Mouse (Mus musculus) left cerebral cortex, adult 9 months (tissue): ENCODE data around the gene Lurap1l.
"Not testable (repeated sequence)": the region's sequence is repeated elsewhere in the genome, so short reads cannot be mapped to it uniquely, and the experiment has no call there.

Source experiments
- DNase-seq, 2 experiments: peaks; one replicate each; pipeline ENCODE4 v3.0.0; 2022; ENCODE audit warnings: low spot score in 2 of 2

Lurap1l gene

GRCm38 (mm10) chr4:80917128-80917527 is 6.7 kb downstream of the Lurap1l start:
- DNase-seq, result not testable (repeated sequence)

- no peak for DNase-seq
These were observed 7.4 kb downstream of the Lurap1l start for GRCm38 (mm10) chr4:80917812-80918211.

GRCm38 (mm10) chr4:80918526-80919129 is 8.2 kb downstream of the Lurap1l start:
- DNase-seq, result no peak

GRCm38 (mm10) chr4:80919217-80919867 is 8.9 kb downstream of the Lurap1l start:
- DNase-seq, result no peak

GRCm38 (mm10) chr4:80921646-80922489 is 11.4 kb downstream of the Lurap1l start:
- no peak for DNase-seq

- no peak for DNase-seq
These were observed 12.2 kb downstream of the Lurap1l start for GRCm38 (mm10) chr4:80922654-80923053.

- no peak for DNase-seq
These were observed 14.4 kb downstream of the Lurap1l start for GRCm38 (mm10) chr4:80924815-80925214.

DNA sequence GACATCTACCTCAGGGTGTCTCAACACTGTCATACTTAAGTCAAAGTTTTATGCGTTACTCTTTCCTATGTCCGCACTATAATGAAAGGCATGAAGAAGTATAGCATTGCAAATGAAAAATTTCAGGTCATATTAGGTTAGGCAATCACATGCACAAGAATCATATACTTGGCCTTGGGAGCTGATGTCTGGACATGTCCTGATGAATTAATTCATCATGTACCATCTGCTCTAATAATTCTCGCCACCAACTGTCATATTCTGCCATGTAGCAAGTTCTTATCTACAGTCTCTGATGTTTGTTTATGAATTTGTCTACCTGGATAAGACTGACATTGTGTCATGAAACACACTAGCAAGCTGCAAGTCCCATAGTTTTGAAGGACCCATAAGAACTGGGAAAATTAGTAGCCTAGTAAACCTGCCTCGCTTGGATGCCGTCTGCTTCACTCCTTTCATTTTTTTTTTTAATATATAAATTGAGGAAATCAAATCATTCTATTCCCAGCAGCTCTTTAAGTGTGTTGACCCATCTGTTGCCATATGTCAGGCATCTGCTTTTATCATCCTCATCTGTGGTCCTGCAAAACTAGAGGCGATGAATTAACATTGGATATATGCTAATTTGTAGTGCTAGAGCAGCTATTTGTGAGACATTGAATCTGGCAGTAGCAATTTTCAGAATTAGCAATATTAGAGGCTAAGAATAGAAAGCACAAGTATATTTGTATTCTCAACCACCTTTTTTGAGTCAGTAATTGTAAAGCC is 15.5 kb downstream of the Lurap1l start:
- DNase-seq, result no peak

GRCm38 (mm10) chr4:80934749-80935148 is 24.3 kb downstream of the Lurap1l start:
- DNase-seq, result no peak

GRCm38 (mm10) chr4:80939115-80939514 is 28.7 kb downstream of the Lurap1l start:
- no peak for DNase-seq

- no peak for DNase-seq
These were observed 30.5 kb downstream of the Lurap1l start for GRCm38 (mm10) chr4:80940946-80941345.

DNA sequence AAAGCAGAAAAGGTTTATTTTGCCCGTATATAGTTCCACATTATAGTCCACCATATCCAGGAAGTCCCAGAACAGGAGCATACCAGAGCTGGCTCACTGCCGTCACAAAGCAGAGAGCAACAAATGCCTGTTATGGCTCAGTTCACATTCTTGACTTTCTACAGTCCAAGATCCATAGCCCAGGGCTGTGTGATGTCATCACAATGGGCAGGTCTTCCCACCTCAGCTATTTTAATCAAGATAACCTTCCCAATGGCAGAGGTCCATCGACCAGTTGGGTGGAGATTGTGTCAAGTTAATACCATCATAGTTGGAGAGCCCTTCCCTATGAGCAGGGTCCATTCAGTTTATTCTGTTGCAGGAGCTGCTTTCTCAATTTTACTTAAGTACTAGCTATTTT is 31.5 kb downstream of the Lurap1l start:
- no peak for DNase-seq

DNA sequence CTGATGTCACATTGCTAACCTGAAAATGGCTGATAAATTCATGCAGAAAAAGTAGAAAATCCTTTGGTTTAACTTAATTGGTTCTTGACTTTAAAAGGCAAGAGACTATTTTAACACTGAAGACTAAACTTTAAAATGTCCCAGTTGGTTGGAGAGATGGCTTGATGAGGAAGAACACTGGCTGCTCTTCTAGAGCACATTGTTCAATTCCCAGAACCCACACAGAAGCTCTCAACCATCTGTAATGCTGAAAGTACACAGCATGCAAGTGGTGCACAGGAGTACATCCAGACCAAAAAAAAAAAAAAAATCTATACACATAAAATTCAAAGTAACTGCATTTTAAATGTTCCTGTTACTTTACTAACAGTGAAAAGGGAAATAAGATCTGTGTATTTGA is 34.2 kb downstream of the Lurap1l start:
- no peak for DNase-seq

- DNase-seq, result no peak
These were observed 38.7 kb downstream of the Lurap1l start for GRCm38 (mm10) chr4:80949110-80949509.

- DNase-seq, result no peak
These were observed 39.3 kb downstream of the Lurap1l start for GRCm38 (mm10) chr4:80949720-80950119.

- no peak for DNase-seq
These were observed 39.9 kb downstream of the Lurap1l start for GRCm38 (mm10) chr4:80950280-80950781.

- no peak for DNase-seq
These were observed 42.2 kb downstream of the Lurap1l start for GRCm38 (mm10) chr4:80952653-80953052.

DNA sequence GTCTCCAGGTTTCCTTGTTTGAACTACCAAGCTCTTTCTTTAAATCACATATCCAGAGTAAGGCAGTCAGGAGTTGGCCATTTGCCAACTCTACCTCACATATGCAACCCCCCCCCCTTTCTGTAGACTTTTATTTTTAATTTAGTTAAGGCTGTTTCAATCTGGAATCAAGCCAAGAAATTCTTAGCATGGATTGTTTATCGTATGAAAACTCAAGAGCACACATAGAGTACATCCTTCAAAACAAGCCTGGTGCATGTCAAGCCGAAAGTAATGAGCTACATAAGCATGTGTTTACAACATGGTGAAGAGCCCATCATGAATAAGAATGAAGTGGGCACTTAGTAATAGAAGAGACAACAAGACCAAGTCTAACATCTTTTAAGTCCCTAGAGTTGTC is 45.5 kb downstream of the Lurap1l start:
- no peak for DNase-seq

DNA sequence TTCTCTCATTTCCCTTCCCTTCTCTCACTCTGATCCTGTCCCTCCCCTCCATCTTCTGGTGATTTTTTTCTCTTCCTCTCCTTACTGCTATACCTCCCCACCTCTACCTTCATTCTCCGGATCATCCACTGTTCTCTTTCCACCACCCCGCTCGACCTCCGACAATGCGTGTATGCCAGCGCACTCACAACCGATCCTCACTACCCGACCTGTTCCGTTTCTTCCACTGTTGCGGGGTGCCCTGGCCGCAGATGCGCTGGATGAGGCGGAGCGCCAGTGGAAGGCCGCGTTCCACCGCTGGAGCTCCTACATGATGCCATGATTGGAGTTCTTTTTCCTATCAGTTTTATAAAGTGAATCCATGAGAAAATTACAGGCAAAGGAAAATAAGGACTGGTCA is 57.1 kb downstream of the Lurap1l start:
- no peak for DNase-seq

GRCm38 (mm10) chr4:80971846-80972245 is 61.4 kb downstream of the Lurap1l start:
- DNase-seq, result no peak

DNA sequence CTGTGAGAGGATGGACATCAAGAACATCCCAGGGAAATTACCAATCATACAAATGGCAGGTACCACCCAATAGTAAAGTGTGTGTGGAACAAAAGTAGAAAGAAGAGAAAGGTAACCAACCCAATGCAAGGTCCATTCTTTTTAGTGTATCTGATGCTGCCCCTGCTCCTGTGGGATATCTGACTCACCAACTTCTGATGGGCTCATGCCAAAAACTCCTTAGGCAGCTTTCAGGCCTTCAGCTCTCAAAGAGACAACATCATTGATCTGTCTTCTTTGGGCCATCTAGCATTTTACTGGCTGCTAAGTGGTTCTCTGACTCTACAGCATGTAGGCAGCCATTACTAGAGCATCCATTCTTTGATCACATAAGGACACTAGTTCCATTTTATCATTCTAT is 63.5 kb downstream of the Lurap1l start:
- no peak for DNase-seq

GRCm38 (mm10) chr4:80990819-80991218 is 80.4 kb downstream of the Lurap1l start:
- no peak for DNase-seq
